ENCODE assay signal across 9 mouse cellular contexts in genomic region chr3:37737407-37737806, GRCm38 (mm10). TPM values are rescaled to one million over a fixed set of nuclear protein-coding genes. Genes with fewer than 3 reads are reported as not detected.
DNase-seq lines count a peak whose midpoint lies in the region; ATAC-seq and TF ChIP-seq lines count a peak whose summit lies in the region.
"Had no signal": no experiment of that assay in that cellular context is flagged by ENCODE, and none has a peak within 500 bp of the region (broad histone marks: within the 10 kb centered on the region; RNA-seq: fewer than 3 reads in every experiment).

No protein-coding gene starts in this region.

- H3K27me3 ChIP-seq in liver, postnatal 0 days (ENCODE audit: insufficient read depth, low read length) = no peaks in the 10 kb centered on the region
- no peaks in the 10 kb centered on the region for H3K27me3 ChIP-seq in liver, embryonic 11.5 days (replicated peaks; ENCODE audit: control insufficient read depth, insufficient read depth, low read length)
- no peaks in the 10 kb centered on the region for H3K27me3 ChIP-seq in embryonic facial prominence, embryonic 15.5 days
- H3K27me3 ChIP-seq in heart, embryonic 13.5 days (replicated peaks) = 0 out of 2 replicates have a peak, but pooled peaks cover 6% of the 10 kb centered on the region

- ATAC-seq in liver, postnatal 0 days = no peak
- no peak for ATAC-seq in liver, embryonic 11.5 days (replicated peaks; ENCODE audit: low FRiP score)
- ATAC-seq in embryonic facial prominence, embryonic 15.5 days (ENCODE audit: insufficient number of reproducible peaks, low FRiP score, low TSS enrichment, low read depth) = peak; percentile 52
- ATAC-seq in heart, embryonic 13.5 days (ENCODE audit: extremely low read depth, insufficient number of reproducible peaks, low FRiP score, low TSS enrichment) = no peak; the same call in 1 of the 2 replicates

- no peaks in the 10 kb centered on the region for H3K9me3 ChIP-seq in liver, postnatal 0 days (ENCODE audit: low read length)
- H3K9me3 ChIP-seq in liver, embryonic 11.5 days (ENCODE audit: control insufficient read depth, low read length) = no peaks in the 10 kb centered on the region
- H3K9me3 ChIP-seq in embryonic facial prominence, embryonic 15.5 days (replicated peaks) = no peaks in the 10 kb centered on the region
- no peaks in the 10 kb centered on the region for H3K9me3 ChIP-seq in heart, embryonic 13.5 days
- H3K9me3 ChIP-seq: megakaryocyte, embryonic 14.5 days had no signal

- no peak for TF ChIP-seq EP300 in liver, postnatal 0 days (IDR thresholded peaks at IDR 0.05; ENCODE audit: low read depth)

- no peak overlapping the region for H3K4me2 ChIP-seq in liver, postnatal 0 days (ENCODE audit: low read depth, low read length)
- H3K4me2 ChIP-seq in liver, embryonic 11.5 days = no peak overlapping the region
- H3K4me2 ChIP-seq in embryonic facial prominence, embryonic 15.5 days (replicated peaks) = no peak overlapping the region
- peak overlapping the region; percentile 28; the same call in 1 of the 2 replicates for H3K4me2 ChIP-seq in heart, embryonic 13.5 days

- H3K4me3 ChIP-seq in liver, postnatal 0 days (ENCODE audit: low read depth, low read length) = no peak overlapping the region
- no peak overlapping the region for H3K4me3 ChIP-seq in liver, embryonic 11.5 days (ENCODE audit: low read depth, low read length)
- no peak overlapping the region for H3K4me3 ChIP-seq in embryonic facial prominence, embryonic 15.5 days (replicated peaks)
- no peak overlapping the region for H3K4me3 ChIP-seq in heart, embryonic 13.5 days
- H3K4me3 ChIP-seq: megakaryocyte, embryonic 14.5 days had no signal

- no peaks in the 10 kb centered on the region for H3K36me3 ChIP-seq in liver, postnatal 0 days (replicated peaks; ENCODE audit: insufficient read depth, low read length)
- H3K36me3 ChIP-seq in liver, embryonic 11.5 days (ENCODE audit: control insufficient read depth, insufficient read depth, low read length) = no peaks in the 10 kb centered on the region
- no peaks in the 10 kb centered on the region for H3K36me3 ChIP-seq in embryonic facial prominence, embryonic 15.5 days
- H3K36me3 ChIP-seq in heart, embryonic 13.5 days = no peaks in the 10 kb centered on the region

- 0 out of 2 replicates have a peak overlapping the region, but pooled peaks have one; percentile 32 for H3K27ac ChIP-seq in liver, postnatal 0 days (ENCODE audit: low read depth)
- H3K27ac ChIP-seq in liver, embryonic 11.5 days (ENCODE audit: low read depth, low read length) = no peak overlapping the region
- H3K27ac ChIP-seq in embryonic facial prominence, embryonic 15.5 days (replicated peaks) = peak overlapping the region; percentile 58; the same call in 1 of the 2 replicates
- peak overlapping the region; percentile 65 for H3K27ac ChIP-seq in heart, embryonic 13.5 days (replicated peaks)

- H3K4me1 ChIP-seq in liver, postnatal 0 days (ENCODE audit: insufficient read depth) = peaks cover 5% of the 10 kb centered on the region; the same call in 1 of the 2 replicates
- no peaks in the 10 kb centered on the region for H3K4me1 ChIP-seq in liver, embryonic 11.5 days (replicated peaks; ENCODE audit: control insufficient read depth, insufficient read depth, low read length)
- peaks cover 23% of the 10 kb centered on the region for H3K4me1 ChIP-seq in embryonic facial prominence, embryonic 15.5 days
- H3K4me1 ChIP-seq in heart, embryonic 13.5 days = peaks cover 32% of the 10 kb centered on the region

- TF ChIP-seq CTCF in liver, postnatal 0 days (IDR thresholded peaks at IDR 0.05; ENCODE audit: low read depth) = no peak

- 50% methylated on average over 6 of the region's 6 CpGs for whole genome bisulfite sequencing in liver, postnatal 0 days (ENCODE audit: insufficient replicate concordance)
- WGBS in liver, embryonic 11.5 days = 60% methylated on average over 6 of the region's 6 CpGs
- WGBS in embryonic facial prominence, embryonic 15.5 days = 26% methylated on average over 6 of the region's 6 CpGs
- WGBS in heart, embryonic 13.5 days = 18% methylated on average over 6 of the region's 6 CpGs

- no peak for DNase-seq in liver, postnatal 0 days
- no peak for DNase-seq in liver, embryonic 11.5 days (ENCODE audit: low spot score)
- DNase-seq in kidney, postnatal 36 days = peak; percentile 64 to 73
- DNase-seq in ovary, postnatal 36 days (ENCODE audit: low spot score) = peak; percentile 32
- DNase-seq in embryo, embryonic 9.5 days (ENCODE audit: extremely low spot score) = no peak
- no peak for DNase-seq in embryo, embryonic 10.5 days (ENCODE audit: low spot score)

- no peak overlapping the region for H3K9ac ChIP-seq in liver, postnatal 0 days (replicated peaks)
- H3K9ac ChIP-seq in liver, embryonic 11.5 days (ENCODE audit: low read depth, low read length) = no peak overlapping the region
- no peak overlapping the region for H3K9ac ChIP-seq in embryonic facial prominence, embryonic 15.5 days
- no peak overlapping the region for H3K9ac ChIP-seq in heart, embryonic 13.5 days

RNA-seq across cellular contexts. Expression of gene Gm5148, which starts 13.1 kb away (rescaled TPM):
- polyA plus RNA-seq in liver, postnatal 0 days (2015; fragmentation: Nextera tagmentation; extraction: Ambion mirVana) = 3.0 and 4.1 TPM in 2 replicates
- polyA plus RNA-seq in liver, embryonic 11.5 days (2014; fragmentation: Nextera tagmentation; extraction: Ambion mirVana) = 3.7 and 4.8 TPM in 2 replicates
- polyA plus RNA-seq in embryonic facial prominence, embryonic 15.5 days (2015; fragmentation: Nextera tagmentation; extraction: Ambion mirVana) = 5.4 and 6.8 TPM in 2 replicates
- 3.1 and 3.2 TPM in 2 replicates for polyA plus RNA-seq in heart, embryonic 13.5 days (2015; fragmentation: Nextera tagmentation; extraction: Ambion mirVana)

Comparison
In these comparisons a context has a peak if more than half of its experiments do, and no peak if none do; other contexts are left out.
1. DNase-seq: peak in kidney, postnatal 36 days (2 of 2) and ovary, postnatal 36 days (single experiment); none in liver, postnatal 0 days (single experiment), liver, embryonic 11.5 days (single experiment), embryo, embryonic 9.5 days (single experiment) and embryo, embryonic 10.5 days (single experiment).